Mouse (Mus musculus) cerebellum, adult 11 months (tissue): ENCODE results near the gene Cldn7.
A peak's percentile ranks its signal among the peaks of the same experiment; 100 is the strongest.

Experiments used
- DNase-seq: peaks from one replicate; pipeline ENCODE4 v3.0.0; 2022

Gene Cldn7

GRCm38 (mm10) chr11:69992396-69992795 lies 27.8 kb downstream of the Cldn7 start:
- no peak for DNase-seq

- no peak for DNase-seq
Observed at GRCm38 (mm10) chr11:69992932-69993331, 28.4 kb downstream of the Cldn7 start.

- peak; percentile 7 for DNase-seq
Observed at GRCm38 (mm10) chr11:69994401-69995090, 30.0 kb downstream of the Cldn7 start.

GRCm38 (mm10) chr11:69995391-69995960 lies 30.9 kb downstream of the Cldn7 start, which contains the start of gene Phf23:
TSS of gene Phf23 (plus strand) at chr11:69995777.
- peak; percentile 96 for DNase-seq

GRCm38 (mm10) chr11:69996161-69997061 lies 31.8 kb downstream of the Cldn7 start:
- peak; percentile 55 for DNase-seq

GRCm38 (mm10) chr11:69997070-69997509 lies 32.5 kb downstream of the Cldn7 start:
- DNase-seq = peak; percentile 75

- DNase-seq = no peak
Observed at GRCm38 (mm10) chr11:69998567-69999491, 34.2 kb downstream of the Cldn7 start.

- no peak for DNase-seq
Observed at GRCm38 (mm10) chr11:69999666-70000065, 35.1 kb downstream of the Cldn7 start.

GRCm38 (mm10) chr11:70000396-70000898 lies 35.9 kb downstream of the Cldn7 start, which contains the start of gene Dvl2:
TSS of gene Dvl2 (plus strand) at chr11:70000595.
- DNase-seq = peak; percentile 85

GRCm38 (mm10) chr11:70001159-70001558 lies 36.6 kb downstream of the Cldn7 start:
- DNase-seq = no peak

GRCm38 (mm10) chr11:70001865-70002264 lies 37.3 kb downstream of the Cldn7 start:
- DNase-seq = no peak

GRCm38 (mm10) chr11:70002471-70002870 lies 37.9 kb downstream of the Cldn7 start:
- no peak for DNase-seq

GRCm38 (mm10) chr11:70005521-70005920 lies 40.9 kb downstream of the Cldn7 start:
- DNase-seq = no peak

GRCm38 (mm10) chr11:70010033-70010432 lies 45.5 kb downstream of the Cldn7 start:
- DNase-seq = no peak

GRCm38 (mm10) chr11:70010548-70010947 lies 46.0 kb downstream of the Cldn7 start:
- DNase-seq = no peak

GRCm38 (mm10) chr11:70010961-70011360 lies 46.4 kb downstream of the Cldn7 start:
- DNase-seq = no peak

GRCm38 (mm10) chr11:70012931-70013330 lies 48.4 kb downstream of the Cldn7 start:
- no peak for DNase-seq

GRCm38 (mm10) chr11:70013408-70013807 lies 48.8 kb downstream of the Cldn7 start:
- DNase-seq = no peak

- no peak for DNase-seq
Observed at GRCm38 (mm10) chr11:70014051-70014450, 49.5 kb downstream of the Cldn7 start.

GRCm38 (mm10) chr11:70014880-70015558 lies 50.4 kb downstream of the Cldn7 start, which contains the start of gene Acadvl:
TSS of gene Acadvl (minus strand) at chr11:70015411.
- DNase-seq = peak; percentile 85

GRCm38 (mm10) chr11:70015677-70016076 lies 51.1 kb downstream of the Cldn7 start:
- DNase-seq = no peak
